Mouse (Mus musculus) heart, postnatal 0 days (tissue): ENCODE measurements at regions not wholly inside any gene's neighbourhood (a gene's known extent, or its start where the extent isn't known, plus 50 kb on each side); places are given as distances from the start of the nearest gene placed in this dataset.

Source experiments
- ATAC-seq: fragments of 200-750 bp; cut with Nextera tagmentation; 2 replicates; pipeline ENCODE4 v1.8.0; 2017; ENCODE audit warnings: low read depth, moderate number of reproducible peaks, moderate library complexity; ENCODE audit not compliant: insufficient read depth
- DNase-seq: peaks from one replicate; pipeline ENCODE4 v3.0.0-alpha.2; 2016; ENCODE audit warnings: low spot score
- H3K27ac ChIP-seq: fragments of 300-500 bp; sonication (generic); 2 replicates; pipeline ENCODE4 v1.5.1; 2014; ENCODE audit warnings: low read depth, mild to moderate bottlenecking
- H3K27me3 ChIP-seq: fragments of 300-500 bp; sonication (generic); 2 replicates; pipeline ENCODE4 v1.6.1; 2014; ENCODE audit warnings: low read length, mixed read lengths; ENCODE audit not compliant: control insufficient read depth, insufficient read depth
- H3K36me3 ChIP-seq: fragments of 300-500 bp; sonication (generic); replicated peaks from 2 replicates; pipeline ENCODE4 v1.6.1; 2014; ENCODE audit warnings: low read length, mixed read lengths; ENCODE audit not compliant: control insufficient read depth, insufficient read depth
- H3K4me1 ChIP-seq: fragments of 300-500 bp; sonication (generic); 2 replicates; pipeline ENCODE4 v1.6.1; 2014; ENCODE audit warnings: antibody characterized with exemption; ENCODE audit not compliant: control insufficient read depth, insufficient read depth
- H3K4me2 ChIP-seq: fragments of 300-500 bp; sonication (generic); 2 replicates; pipeline ENCODE4 v1.6.1; 2014; ENCODE audit warnings: low read depth, mild to moderate bottlenecking, low read length, moderate library complexity
- H3K4me3 ChIP-seq: fragments of 300-500 bp; sonication (generic); 2 replicates; pipeline ENCODE4 v1.5.1; 2014; ENCODE audit warnings: low read depth, low read length
- H3K9ac ChIP-seq: fragments of 300-500 bp; sonication (generic); replicated peaks from 2 replicates; pipeline ENCODE4 v1.6.1; 2014; ENCODE audit warnings: low read depth, low read length, mixed read lengths
- H3K9me3 ChIP-seq: fragments of 300-500 bp; sonication (generic); replicated peaks from 2 replicates; pipeline ENCODE4 v1.6.1; 2016; ENCODE audit warnings: low read length; ENCODE audit not compliant: control insufficient read depth
- CTCF ChIP-seq: IDR thresholded peaks from 2 replicates; pipeline ENCODE4 v1.5.1; 2016; ENCODE audit warnings: antibody characterized with exemption, control low read depth, low read depth
- EP300 ChIP-seq: IDR thresholded peaks from 2 replicates; pipeline ENCODE4 v1.6.1; 2016; ENCODE audit warnings: antibody characterized with exemption, low read depth
- WGBS: fragments of 180-500 bp; shearing (Covaris S2); extraction: QIAGEN DNeasy Blood & Tissue Kit; methylation state at CpG from one replicate; pipeline ENCODE4 v1.1.7; 2014; 5-methylcytosine and 5-hydroxymethylcytosine counted together

GRCm38 (mm10) chr4:142634398-142634797 lies 395.2 kb upstream of the Kazn start:
- H3K9ac ChIP-seq = no peak overlapping the region
- no peaks in the 10 kb centered on the region for H3K9me3 ChIP-seq
- no peak overlapping the region for H3K27ac ChIP-seq
- H3K4me2 ChIP-seq = no peak overlapping the region
- H3K4me3 ChIP-seq = no peak overlapping the region
- ATAC-seq = no peak
- DNase-seq = no peak
- H3K4me1 ChIP-seq = no peaks in the 10 kb centered on the region
- WGBS = 12% methylated on average over 8 of the region's 8 CpGs
- H3K27me3 ChIP-seq = no peaks in the 10 kb centered on the region
- TF ChIP-seq EP300 (no peak), CTCF (no peak)
- H3K36me3 ChIP-seq = no peaks in the 10 kb centered on the region

- H3K27ac ChIP-seq = no peak overlapping the region
- H3K36me3 ChIP-seq = no peaks in the 10 kb centered on the region
- 43% methylated on average over 13 of the region's 13 CpGs for WGBS
- TF ChIP-seq EP300 = no peak
- TF ChIP-seq CTCF = no peak
- ATAC-seq (no peak), DNase-seq (no peak)
- H3K9me3 ChIP-seq = no peaks in the 10 kb centered on the region
- no peak overlapping the region for H3K4me3 ChIP-seq
- no peak overlapping the region for H3K9ac ChIP-seq
- no peak overlapping the region for H3K4me2 ChIP-seq
- H3K27me3 ChIP-seq = no peaks in the 10 kb centered on the region
- H3K4me1 ChIP-seq = no peaks in the 10 kb centered on the region
These were observed 394.6 kb upstream of the Kazn start for GRCm38 (mm10) chr4:142633667-142634350.

GRCm38 (mm10) chr4:142626503-142627194 lies 387.4 kb upstream of the Kazn start:
- ATAC-seq (no peak), DNase-seq (no peak)
- WGBS = 68% methylated on average over 8 of the region's 8 CpGs

GRCm38 (mm10) chr4:142625456-142625855 lies 386.3 kb upstream of the Kazn start:
- no peaks in the 10 kb centered on the region for H3K27me3 ChIP-seq
- H3K36me3 ChIP-seq = no peaks in the 10 kb centered on the region
- no peak for ATAC-seq
- H3K4me3 ChIP-seq = no peak overlapping the region
- 25% methylated on average over 3 of the region's 3 CpGs for WGBS
- no peak overlapping the region for H3K9ac ChIP-seq
- no peaks in the 10 kb centered on the region for H3K9me3 ChIP-seq
- no peaks in the 10 kb centered on the region for H3K4me1 ChIP-seq
- H3K27ac ChIP-seq = no peak overlapping the region
- TF ChIP-seq EP300 (no peak), CTCF (no peak)
- H3K4me2 ChIP-seq = no peak overlapping the region
- no peak for DNase-seq

More at GRCm38 (mm10) chr4:142626503-142627194, 387.4 kb upstream of the Kazn start:
- Histone ChIP-seq H3K4me2 (no peak overlapping the region), H3K4me3 (no peak overlapping the region), H3K9me3 (no peaks in the 10 kb centered on the region), H3K27ac (no peak overlapping the region), H3K9ac (no peak overlapping the region), H3K27me3 (no peaks in the 10 kb centered on the region), H3K36me3 (no peaks in the 10 kb centered on the region), H3K4me1 (no peaks in the 10 kb centered on the region)
- TF ChIP-seq CTCF (no peak), EP300 (no peak)

GRCm38 (mm10) chr4:142622151-142622861 lies 383.1 kb upstream of the Kazn start:
- Histone ChIP-seq H3K27ac (no peak overlapping the region), H3K9me3 (no peaks in the 10 kb centered on the region), H3K36me3 (no peaks in the 10 kb centered on the region), H3K9ac (no peak overlapping the region), H3K27me3 (no peaks in the 10 kb centered on the region), H3K4me2 (no peak overlapping the region), H3K4me1 (no peaks in the 10 kb centered on the region), H3K4me3 (no peak overlapping the region)
- DNase-seq = no peak
- no peak for TF ChIP-seq CTCF
- TF ChIP-seq EP300 = no peak
- ATAC-seq = no peak
- WGBS = 60% methylated on average over 17 of the region's 17 CpGs
